ENCODE assay signal across 9 mouse cellular contexts in genomic region chr11:107859288-107859687, GRCm38 (mm10). TPM values are rescaled to one million over a fixed set of nuclear protein-coding genes. Genes with fewer than 3 reads are reported as not detected.
DNase-seq lines count a peak whose midpoint lies in the region; TF ChIP-seq lines count a peak whose summit lies in the region.
"Had no signal": no experiment of that assay in that cellular context is flagged by ENCODE, and none has a peak within 500 bp of the region (broad histone marks: within the 10 kb centered on the region; RNA-seq: fewer than 3 reads in every experiment).

No protein-coding gene starts in this region.

- H3K4me3 ChIP-seq in gastrocnemius, adult 2 months, result no peak overlapping the region
- no peak overlapping the region for H3K4me3 ChIP-seq in testis, adult 2 months (ENCODE audit: control insufficient read depth, low read depth, low read length)
- H3K4me3 ChIP-seq: liver, embryonic 13.5 days had no signal

- no peaks in the 10 kb centered on the region for H3K27me3 ChIP-seq in testis, adult 2 months (ENCODE audit: control insufficient read depth, insufficient read depth, low read length)
- H3K27me3 ChIP-seq: liver, embryonic 13.5 days had no signal

- intact Hi-C loops in gastrocnemius, adult 2 months (cut with DNase I), result no loop called here

- no peak overlapping the region for H3K27ac ChIP-seq in gastrocnemius, adult 2 months
- H3K27ac ChIP-seq in testis, adult 2 months (ENCODE audit: control insufficient read depth, insufficient read depth, low read depth, low read length), result no peak overlapping the region
- H3K27ac ChIP-seq: liver, embryonic 13.5 days had no signal

- H3K36me3 ChIP-seq in testis, adult 2 months (ENCODE audit: control insufficient read depth, insufficient read depth, low read length), result no peaks in the 10 kb centered on the region
- H3K36me3 ChIP-seq: liver, embryonic 13.5 days had no signal

- DNase-seq in gastrocnemius, adult 2 months, result peak; percentile 36
- DNase-seq in gastrocnemius, postnatal 4 days (ENCODE audit: low spot score in 2 of 2), result no peak
- peak; percentile 28 for DNase-seq in urinary bladder, postnatal 25 days (ENCODE audit: low spot score)
- DNase-seq in urinary bladder, postnatal 4 days (ENCODE audit: low spot score in 2 of 2), result no peak
- peak; percentile 43 to 62 for DNase-seq in cerebellum, postnatal 4 days (ENCODE audit: low spot score in 2 of 2)
- peak; percentile 69 for DNase-seq in induced T-regulatory cell, adult 2 months (ENCODE audit: low read depth)
- peak; percentile 52 for DNase-seq in lung, postnatal 14 days
- DNase-seq: liver, embryonic 13.5 days had no signal

- peak; percentile 86 for TF ChIP-seq CTCF in gastrocnemius, adult 2 months (IDR thresholded peaks at IDR 0.05)
- peak; percentile 38; the same call in 1 of the 2 replicates for TF ChIP-seq CTCF in testis, adult 2 months (IDR thresholded peaks at IDR 0.05; ENCODE audit: control insufficient read depth, insufficient read depth, insufficient replicate concordance, low read depth, low read length)

- H3K4me1 ChIP-seq in testis, adult 2 months (ENCODE audit: control insufficient read depth, insufficient read depth, low read length), result no peaks in the 10 kb centered on the region
- H3K4me1 ChIP-seq: liver, embryonic 13.5 days had no signal

- no peak for TF ChIP-seq POLR2A in testis, adult 2 months (IDR thresholded peaks at IDR 0.05; ENCODE audit: control insufficient read depth, low read depth, low read length)

RNA-seq across cellular contexts. Expression of gene Cacng5, which starts 55.6 kb away (rescaled TPM):
- under 1 TPM in 1 of 2 experiments, not detected in 1; 0.08 TPM for total RNA-seq in gastrocnemius, adult 2 months (2021)
- under 1 TPM; 0.22 to 0.26 TPM for total RNA-seq in gastrocnemius, postnatal 4 days (2021)
- polyA plus RNA-seq in testis, adult 2 months (2012; rRNA removed), result 8.9 and 9.2 TPM in 2 replicates

Comparison
In these comparisons a context has a peak if more than half of its experiments do, and no peak if none do; other contexts are left out.
1. DNase-seq: peak in gastrocnemius, adult 2 months (single experiment), urinary bladder, postnatal 25 days (single experiment), cerebellum, postnatal 4 days (2 of 2), induced T-regulatory cell, adult 2 months (single experiment) and lung, postnatal 14 days (single experiment); none in gastrocnemius, postnatal 4 days (0 of 2) and urinary bladder, postnatal 4 days (0 of 2).